Mouse (Mus musculus): ENCODE results near the gene Ikzf1. TPM values are rescaled to one million over a fixed set of nuclear protein-coding genes. Genes with fewer than 3 reads are reported as not detected.

Ikzf1 gene
- polyA plus RNA-seq, 1 experiment from 2014 or later = 2.6 TPM

DNA sequence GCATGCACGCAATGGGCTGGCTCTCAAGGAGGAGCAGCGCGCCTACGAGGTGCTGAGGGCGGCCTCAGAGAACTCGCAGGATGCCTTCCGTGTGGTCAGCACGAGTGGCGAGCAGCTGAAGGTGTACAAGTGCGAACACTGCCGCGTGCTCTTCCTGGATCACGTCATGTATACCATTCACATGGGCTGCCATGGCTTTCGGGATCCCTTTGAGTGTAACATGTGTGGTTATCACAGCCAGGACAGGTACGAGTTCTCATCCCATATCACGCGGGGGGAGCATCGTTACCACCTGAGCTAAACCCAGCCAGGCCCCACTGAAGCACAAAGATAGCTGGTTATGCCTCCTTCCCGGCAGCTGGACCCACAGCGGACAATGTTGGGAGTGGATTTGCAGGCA, 84.5 kb downstream of the Ikzf1 start:
- H3K27me3 ChIP-seq (ENCODE audit: control insufficient read depth, insufficient read depth, low read length) = no peaks in the 10 kb centered on the region
- H3K27ac ChIP-seq = no peak overlapping the region
- no peaks in the 10 kb centered on the region for H3K9me3 ChIP-seq (ENCODE audit: control insufficient read depth, low read length)
- DNase-seq (ENCODE audit: low spot score) (no peak), ATAC-seq (ENCODE audit: low FRiP score) (no peak)
- H3K9ac ChIP-seq = no peak overlapping the region
- no peaks in the 10 kb centered on the region for H3K4me1 ChIP-seq (replicated peaks; ENCODE audit: control insufficient read depth, insufficient read depth, low read length)
- H3K4me2 ChIP-seq (replicated peaks) = no peak overlapping the region
- 93% methylated on average over 20 of the region's 20 CpGs for WGBS
- no peaks in the 10 kb centered on the region for H3K36me3 ChIP-seq (replicated peaks; ENCODE audit: control insufficient read depth, insufficient read depth)
- no peak overlapping the region for H3K4me3 ChIP-seq (replicated peaks; ENCODE audit: low read length)

DNA sequence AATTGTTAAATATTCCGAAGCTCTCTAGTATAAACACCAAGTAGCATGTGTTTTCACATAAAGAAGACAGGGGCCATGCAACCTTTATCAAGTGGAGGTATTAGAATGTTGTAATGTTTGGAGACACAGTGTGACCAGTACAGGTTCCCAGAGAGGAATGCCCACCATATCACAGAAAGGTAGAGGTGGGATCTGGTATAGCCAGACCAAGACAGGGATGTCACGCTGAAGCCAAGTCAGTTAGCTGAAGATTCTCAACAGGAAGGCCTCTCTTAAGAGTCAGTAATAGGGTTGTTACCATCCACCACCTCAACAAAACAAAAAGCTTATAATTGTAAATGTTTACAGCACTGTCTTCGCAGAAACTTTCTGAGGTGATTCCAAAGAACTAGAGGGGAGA, 85.9 kb downstream of the Ikzf1 start:
- no peaks in the 10 kb centered on the region for H3K36me3 ChIP-seq (replicated peaks; ENCODE audit: control insufficient read depth, insufficient read depth)
- no peak overlapping the region for H3K27ac ChIP-seq
- no peak for ATAC-seq (ENCODE audit: low FRiP score)
- H3K4me3 ChIP-seq (replicated peaks; ENCODE audit: low read length) = no peak overlapping the region
- H3K27me3 ChIP-seq (ENCODE audit: control insufficient read depth, insufficient read depth, low read length) = no peaks in the 10 kb centered on the region
- no peaks in the 10 kb centered on the region for H3K9me3 ChIP-seq (ENCODE audit: control insufficient read depth, low read length)
- no peak for DNase-seq (ENCODE audit: low spot score)
- H3K4me2 ChIP-seq (replicated peaks) = no peak overlapping the region
- WGBS = 94% methylated on average over 3 of the region's 3 CpGs
- no peaks in the 10 kb centered on the region for H3K4me1 ChIP-seq (replicated peaks; ENCODE audit: control insufficient read depth, insufficient read depth, low read length)
- H3K9ac ChIP-seq = no peak overlapping the region

DNA sequence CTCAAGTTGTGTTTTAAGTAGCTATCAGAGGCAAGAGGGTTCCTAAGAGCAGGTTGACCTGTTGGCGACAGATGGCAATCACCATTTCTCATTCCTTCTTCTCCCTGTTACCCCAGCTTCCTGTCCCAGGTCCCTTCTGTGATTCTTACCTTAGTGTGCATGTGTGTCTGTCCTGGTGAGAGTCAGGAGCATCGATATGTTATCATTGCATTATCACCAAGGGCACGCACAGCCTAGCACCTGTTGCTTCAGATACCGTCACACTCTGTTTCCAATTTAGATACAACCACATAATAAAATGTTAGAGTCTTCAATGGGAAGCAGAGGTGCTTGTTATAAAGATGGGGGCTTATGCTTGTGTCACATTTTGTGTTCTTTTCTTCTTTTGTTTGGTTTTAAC, 87.4 kb downstream of the Ikzf1 start:
- 94% methylated on average over 4 of the region's 4 CpGs for WGBS
- no peak overlapping the region for H3K4me3 ChIP-seq (replicated peaks; ENCODE audit: low read length)
- H3K27me3 ChIP-seq (ENCODE audit: control insufficient read depth, insufficient read depth, low read length) = no peaks in the 10 kb centered on the region
- ATAC-seq (ENCODE audit: low FRiP score) = no peak
- no peaks in the 10 kb centered on the region for H3K9me3 ChIP-seq (ENCODE audit: control insufficient read depth, low read length)
- no peak overlapping the region for H3K27ac ChIP-seq
- no peak for DNase-seq (ENCODE audit: low spot score)
- H3K9ac ChIP-seq = no peak overlapping the region
- no peak overlapping the region for H3K4me2 ChIP-seq (replicated peaks)
- no peaks in the 10 kb centered on the region for H3K4me1 ChIP-seq (replicated peaks; ENCODE audit: control insufficient read depth, insufficient read depth, low read length)
- no peaks in the 10 kb centered on the region for H3K36me3 ChIP-seq (replicated peaks; ENCODE audit: control insufficient read depth, insufficient read depth)

DNA sequence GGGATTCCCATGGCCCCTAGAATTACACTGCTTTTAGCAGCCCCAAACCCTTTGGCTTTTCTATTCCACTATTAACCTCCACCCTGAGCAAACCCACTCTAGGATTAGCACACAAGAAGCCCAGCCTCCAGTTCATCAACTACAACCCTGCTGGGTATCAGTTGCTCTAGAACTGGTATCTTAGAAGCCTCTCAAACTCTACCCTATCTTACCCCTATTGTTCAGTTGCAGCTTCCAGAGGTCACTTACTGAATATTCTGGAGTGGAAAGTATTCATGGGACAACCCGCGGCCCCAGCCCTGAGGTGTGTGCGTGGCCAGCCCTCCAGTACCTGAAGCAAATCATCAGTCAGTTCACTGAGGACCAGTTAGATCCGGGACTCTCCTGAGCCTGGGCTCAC, 89.6 kb downstream of the Ikzf1 start:
- Histone ChIP-seq H3K9me3 (ENCODE audit: control insufficient read depth, low read length) (no peaks in the 10 kb centered on the region), H3K4me1 (replicated peaks; ENCODE audit: control insufficient read depth, insufficient read depth, low read length) (no peaks in the 10 kb centered on the region), H3K27me3 (ENCODE audit: control insufficient read depth, insufficient read depth, low read length) (no peaks in the 10 kb centered on the region), H3K4me2 (replicated peaks) (no peak overlapping the region), H3K27ac (no peak overlapping the region), H3K36me3 (replicated peaks; ENCODE audit: control insufficient read depth, insufficient read depth) (no peaks in the 10 kb centered on the region), H3K9ac (no peak overlapping the region), H3K4me3 (replicated peaks; ENCODE audit: low read length) (no peak overlapping the region)
- ATAC-seq (ENCODE audit: low FRiP score) = no peak; the same call in 1 of the 2 replicates
- DNase-seq (ENCODE audit: low spot score) = no peak
- 95% methylated on average over 4 of the region's 4 CpGs for WGBS

DNA sequence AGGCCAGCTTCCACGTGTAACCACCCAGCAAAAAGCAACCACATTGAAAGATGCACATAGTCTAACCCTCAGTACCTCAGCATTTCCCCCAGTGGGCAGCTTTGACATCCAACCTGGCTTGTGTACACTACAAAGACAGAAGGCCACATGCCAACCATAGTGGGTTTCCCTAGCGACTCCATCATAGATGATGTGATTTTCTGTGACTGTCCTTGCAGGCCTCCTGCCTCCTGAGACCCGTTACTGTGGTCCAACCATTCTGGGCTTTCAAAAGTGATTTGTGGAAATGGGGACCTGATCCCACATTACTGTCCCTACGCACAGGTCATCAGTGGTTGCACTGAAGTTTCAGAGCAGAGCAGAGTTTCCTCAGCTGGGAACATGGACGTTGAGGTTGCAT, 90.1 kb downstream of the Ikzf1 start:
- no peak overlapping the region for H3K9ac ChIP-seq
- ATAC-seq (ENCODE audit: low FRiP score) = no peak
- DNase-seq (ENCODE audit: low spot score) = no peak

DNA sequence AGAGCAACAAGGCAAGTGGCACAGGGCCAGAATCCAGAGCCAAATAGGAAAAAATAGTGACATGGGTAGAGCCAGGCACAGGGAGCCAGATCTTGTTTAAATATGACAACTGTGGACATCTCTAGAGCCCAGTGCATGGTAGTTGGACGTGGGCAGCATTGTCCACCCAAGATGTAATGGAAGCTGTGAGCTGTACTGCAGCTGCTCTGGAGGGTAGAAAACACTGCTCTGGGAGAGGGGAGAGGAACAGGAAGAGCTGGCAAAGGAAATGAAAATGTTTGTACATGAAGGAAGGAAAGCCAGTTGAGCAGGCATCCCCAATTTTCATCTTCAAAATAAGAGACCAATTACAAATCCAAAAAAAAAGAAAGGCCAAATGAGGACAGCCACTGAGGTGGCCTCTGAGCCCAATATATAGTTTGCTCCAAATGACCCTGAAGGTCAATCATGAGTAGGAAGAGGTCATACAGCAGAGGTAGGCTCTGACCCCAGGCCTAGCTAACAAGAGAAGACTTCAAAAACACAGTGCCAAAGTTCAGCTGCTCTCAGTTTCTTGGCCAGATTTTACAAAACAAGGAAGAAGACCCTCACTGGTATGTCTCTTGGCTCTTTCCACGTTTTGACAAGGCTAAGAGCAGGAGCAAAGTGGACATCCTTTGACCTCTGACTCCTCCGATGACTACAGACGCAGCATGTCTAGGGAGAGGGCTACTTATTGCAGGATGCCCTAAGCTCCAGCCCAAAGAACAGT, 91.4 kb downstream of the Ikzf1 start:
- WGBS = 72% methylated on average over 4 of the region's 4 CpGs
- no peaks in the 10 kb centered on the region for H3K4me1 ChIP-seq (replicated peaks; ENCODE audit: control insufficient read depth, insufficient read depth, low read length)
- H3K9ac ChIP-seq = no peak overlapping the region
- no peaks in the 10 kb centered on the region for H3K36me3 ChIP-seq (replicated peaks; ENCODE audit: control insufficient read depth, insufficient read depth)
- no peak overlapping the region for H3K27ac ChIP-seq
- H3K4me2 ChIP-seq (replicated peaks) = no peak overlapping the region
- H3K27me3 ChIP-seq (ENCODE audit: control insufficient read depth, insufficient read depth, low read length) = no peaks in the 10 kb centered on the region
- no peak for DNase-seq (ENCODE audit: low spot score)
- H3K9me3 ChIP-seq (ENCODE audit: control insufficient read depth, low read length) = no peaks in the 10 kb centered on the region
- no peak overlapping the region for H3K4me3 ChIP-seq (replicated peaks; ENCODE audit: low read length)
- no peak for ATAC-seq (ENCODE audit: low FRiP score)

More for the DNA sequence above, 90.1 kb downstream of the Ikzf1 start:
- Histone ChIP-seq H3K9me3 (ENCODE audit: control insufficient read depth, low read length) (no peaks in the 10 kb centered on the region), H3K4me1 (replicated peaks; ENCODE audit: control insufficient read depth, insufficient read depth, low read length) (no peaks in the 10 kb centered on the region), H3K27ac (no peak overlapping the region), H3K4me3 (replicated peaks; ENCODE audit: low read length) (no peak overlapping the region), H3K4me2 (replicated peaks) (no peak overlapping the region), H3K27me3 (ENCODE audit: control insufficient read depth, insufficient read depth, low read length) (no peaks in the 10 kb centered on the region), H3K36me3 (replicated peaks; ENCODE audit: control insufficient read depth, insufficient read depth) (no peaks in the 10 kb centered on the region)
- 88% methylated on average over 5 of the region's 5 CpGs for WGBS

DNA sequence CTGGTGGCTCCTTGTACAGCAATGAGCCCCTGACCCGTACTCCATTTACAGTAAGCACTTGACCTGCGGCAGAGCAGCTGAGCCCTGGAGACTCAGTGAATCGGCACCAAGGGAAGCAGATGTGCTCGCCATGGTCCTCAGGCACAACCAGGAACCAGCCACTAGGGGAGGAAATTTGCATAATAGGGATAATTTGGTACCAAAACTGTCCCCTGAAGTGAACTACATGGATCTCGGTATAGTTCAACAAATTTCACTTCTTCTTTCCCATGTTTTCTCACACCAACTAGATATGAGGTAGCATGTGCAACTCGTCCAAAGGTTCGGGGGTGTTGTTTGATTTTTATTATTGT, 92.0 kb downstream of the Ikzf1 start:
- Histone ChIP-seq H3K9me3 (ENCODE audit: control insufficient read depth, low read length) (no peaks in the 10 kb centered on the region), H3K27me3 (ENCODE audit: control insufficient read depth, insufficient read depth, low read length) (no peaks in the 10 kb centered on the region), H3K27ac (no peak overlapping the region), H3K9ac (no peak overlapping the region), H3K4me2 (replicated peaks) (no peak overlapping the region), H3K4me3 (replicated peaks; ENCODE audit: low read length) (no peak overlapping the region), H3K4me1 (replicated peaks; ENCODE audit: control insufficient read depth, insufficient read depth, low read length) (no peaks in the 10 kb centered on the region), H3K36me3 (replicated peaks; ENCODE audit: control insufficient read depth, insufficient read depth) (no peaks in the 10 kb centered on the region)
- WGBS = 89% methylated on average over 7 of the region's 7 CpGs
- no peak for ATAC-seq (ENCODE audit: low FRiP score)
- DNase-seq (ENCODE audit: low spot score) = no peak

DNA sequence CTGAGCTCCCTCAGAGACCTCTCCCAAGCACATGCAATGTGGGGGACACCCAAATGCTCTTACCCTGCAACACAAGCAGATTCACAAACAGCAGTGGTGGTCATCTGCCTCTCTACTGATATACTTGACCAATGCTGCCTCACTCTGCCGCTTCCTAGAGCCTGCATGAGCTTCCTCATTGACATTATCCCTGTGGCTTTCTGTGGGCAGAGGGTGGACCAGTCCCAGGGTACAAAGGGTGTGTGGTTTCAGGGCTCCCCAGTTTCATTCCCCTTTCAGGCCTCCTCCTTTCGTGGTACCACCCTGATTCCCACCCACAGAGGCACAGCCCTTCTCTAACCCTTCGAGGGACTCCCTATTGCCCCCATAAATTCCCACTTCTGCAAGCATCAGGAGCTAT, 92.4 kb downstream of the Ikzf1 start:
- Histone ChIP-seq H3K4me1 (replicated peaks; ENCODE audit: control insufficient read depth, insufficient read depth, low read length) (no peaks in the 10 kb centered on the region), H3K36me3 (replicated peaks; ENCODE audit: control insufficient read depth, insufficient read depth) (no peaks in the 10 kb centered on the region), H3K27me3 (ENCODE audit: control insufficient read depth, insufficient read depth, low read length) (no peaks in the 10 kb centered on the region), H3K9ac (no peak overlapping the region), H3K4me3 (replicated peaks; ENCODE audit: low read length) (no peak overlapping the region), H3K4me2 (replicated peaks) (no peak overlapping the region), H3K27ac (no peak overlapping the region), H3K9me3 (ENCODE audit: control insufficient read depth, low read length) (no peaks in the 10 kb centered on the region)
- ATAC-seq (ENCODE audit: low FRiP score) = no peak
- DNase-seq (ENCODE audit: low spot score) = no peak
- 79% methylated on average over 3 of the region's 3 CpGs for WGBS

DNA sequence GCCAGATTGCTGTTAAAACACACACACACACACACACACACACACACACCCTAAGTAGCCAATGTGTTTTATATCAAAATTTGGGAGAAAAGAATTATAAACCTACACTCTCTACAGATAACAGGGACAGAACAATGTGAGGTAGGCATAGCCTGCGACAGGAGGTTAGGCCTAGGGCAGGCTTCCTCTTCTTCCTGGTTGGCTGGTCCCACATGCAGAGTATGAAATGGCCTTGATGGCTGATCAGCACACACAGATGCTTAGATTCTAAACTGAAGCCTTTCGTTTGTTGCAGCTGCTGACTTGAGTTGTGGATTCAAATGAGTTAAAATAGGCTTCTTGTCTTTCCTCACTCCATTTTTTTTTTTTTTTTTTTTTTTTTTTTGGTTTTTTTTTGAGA, 93.0 kb downstream of the Ikzf1 start:
- Histone ChIP-seq H3K4me2 (replicated peaks) (no peak overlapping the region), H3K27me3 (ENCODE audit: control insufficient read depth, insufficient read depth, low read length) (no peaks in the 10 kb centered on the region), H3K27ac (no peak overlapping the region), H3K4me1 (replicated peaks; ENCODE audit: control insufficient read depth, insufficient read depth, low read length) (no peaks in the 10 kb centered on the region), H3K4me3 (replicated peaks; ENCODE audit: low read length) (no peak overlapping the region), H3K9ac (no peak overlapping the region), H3K36me3 (replicated peaks; ENCODE audit: control insufficient read depth, insufficient read depth) (no peaks in the 10 kb centered on the region), H3K9me3 (ENCODE audit: control insufficient read depth, low read length) (no peaks in the 10 kb centered on the region)
- 93% methylated on average over 2 of the region's 2 CpGs for WGBS
- no peak for ATAC-seq (ENCODE audit: low FRiP score)
- no peak for DNase-seq (ENCODE audit: low spot score)

DNA sequence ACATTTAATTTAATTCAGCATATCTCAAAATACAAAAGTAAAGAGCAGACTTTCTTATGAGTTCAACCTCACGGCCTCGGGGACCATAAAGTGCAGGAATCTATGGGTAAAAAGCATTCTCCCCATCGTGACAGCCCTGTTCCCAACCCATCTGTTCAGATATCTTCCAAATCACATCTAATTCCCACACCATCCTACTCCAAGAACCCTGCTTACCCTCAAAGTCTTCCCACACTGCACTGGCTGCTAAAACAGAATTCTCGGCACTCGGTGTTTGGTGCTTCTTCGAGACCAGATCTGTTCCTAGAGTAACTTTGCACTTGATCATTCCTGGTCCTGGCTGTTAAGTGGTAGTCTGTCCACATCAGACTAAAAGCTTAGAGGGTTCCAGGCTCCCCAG, 93.5 kb downstream of the Ikzf1 start:
- no peak overlapping the region for H3K4me2 ChIP-seq (replicated peaks)
- no peaks in the 10 kb centered on the region for H3K4me1 ChIP-seq (replicated peaks; ENCODE audit: control insufficient read depth, insufficient read depth, low read length)
- no peak overlapping the region for H3K4me3 ChIP-seq (replicated peaks; ENCODE audit: low read length)
- 96% methylated on average over 6 of the region's 6 CpGs for WGBS
- H3K9ac ChIP-seq = no peak overlapping the region
- H3K27ac ChIP-seq = no peak overlapping the region
- ATAC-seq (ENCODE audit: low FRiP score) (no peak), DNase-seq (ENCODE audit: low spot score) (no peak)
- no peaks in the 10 kb centered on the region for H3K27me3 ChIP-seq (ENCODE audit: control insufficient read depth, insufficient read depth, low read length)
- H3K9me3 ChIP-seq (ENCODE audit: control insufficient read depth, low read length) = no peaks in the 10 kb centered on the region
- no peaks in the 10 kb centered on the region for H3K36me3 ChIP-seq (replicated peaks; ENCODE audit: control insufficient read depth, insufficient read depth)
